Mouse (Mus musculus) intestine, embryonic 16.5 days (tissue): ENCODE results near the gene Ubap2l. TPM values are rescaled to one million over a fixed set of nuclear protein-coding genes. Genes with fewer than 3 reads are reported as not detected.

Source experiments
- ATAC-seq: fragments of 200-750 bp; cut with Nextera tagmentation; 2 replicates; pipeline ENCODE4 v1.8.0; 2017; ENCODE audit warnings: moderate TSS enrichment, moderate library complexity
- H3K27ac ChIP-seq: fragments of 300-500 bp; sonication (generic); 2 replicates; pipeline ENCODE4 v1.5.1; 2014; ENCODE audit warnings: mild to moderate bottlenecking, low read length
- H3K27me3 ChIP-seq: fragments of 300-500 bp; sonication (generic); replicated peaks from 2 replicates; pipeline ENCODE4 v1.6.1; 2014; ENCODE audit warnings: low read length, control low read depth, mixed read lengths; ENCODE audit not compliant: control insufficient read depth, insufficient read depth
- H3K36me3 ChIP-seq: fragments of 300-500 bp; sonication (generic); 2 replicates; pipeline ENCODE4 v1.6.1; 2014; ENCODE audit warnings: low read length, control low read depth; ENCODE audit not compliant: control insufficient read depth, insufficient read depth
- H3K4me1 ChIP-seq: fragments of 300-500 bp; sonication (generic); 2 replicates; pipeline ENCODE4 v1.6.1; 2014; ENCODE audit warnings: low read length, control low read depth, mixed read lengths; ENCODE audit not compliant: control insufficient read depth, insufficient read depth
- H3K4me2 ChIP-seq: fragments of 300-500 bp; sonication (generic); 2 replicates; pipeline ENCODE4 v1.6.1; 2014; ENCODE audit warnings: low read depth, low read length, control low read depth
- H3K4me3 ChIP-seq: fragments of 300-500 bp; sonication (generic); 2 replicates; pipeline ENCODE4 v1.5.1; 2014; ENCODE audit warnings: mild to moderate bottlenecking, low read length
- H3K9ac ChIP-seq: fragments of 300-500 bp; sonication (generic); 2 replicates; pipeline ENCODE4 v1.6.1; 2014; ENCODE audit warnings: low read depth, low read length
- H3K9me3 ChIP-seq: fragments of 300-500 bp; sonication (generic); 2 replicates; pipeline ENCODE4 v1.6.1; 2016; ENCODE audit warnings: low read length, control low read depth; ENCODE audit not compliant: control insufficient read depth
- WGBS: fragments of 180-500 bp; shearing (Covaris S2); extraction: QIAGEN DNeasy Blood & Tissue Kit; methylation state at CpG from one replicate; pipeline ENCODE4 v1.1.7; 2014; 5-methylcytosine and 5-hydroxymethylcytosine counted together
- polyA plus RNA-seq: library from polyadenylated mRNA; unstranded; fragments of >200 nt; fragmentation: Nextera tagmentation; extraction: Ambion mirVana; gene quantifications from 2 replicates; pipeline ENCODE4 v1.2.1, GENCODE M21; 2015

Gene Ubap2l
- 122 and 146 TPM in 2 replicates for polyA plus RNA-seq

GRCm38 (mm10) chr3:90052351-90053241 is at the start of gene Ubap2l:
Ubap2l (minus strand) TSS chr3:90052628.
- H3K27ac ChIP-seq = peak within 1 kb of the TSS; percentile 96
- under 1% methylated on average over 69 of the region's 81 CpGs for WGBS
- peaks cover 7% of the 10 kb centered on the region; the same call in 1 of the 2 replicates for H3K36me3 ChIP-seq
- H3K4me1 ChIP-seq = peaks cover 10% of the 10 kb centered on the region
- no peaks in the 10 kb centered on the region for H3K27me3 ChIP-seq
- peak within 1 kb of the TSS; percentile 98 for H3K9ac ChIP-seq
- H3K4me3 ChIP-seq = peak within 1 kb of the TSS; percentile 87
- peak within 1 kb of the TSS; percentile 78 for H3K4me2 ChIP-seq
- peak; percentile 92 for ATAC-seq
- no peaks in the 10 kb centered on the region for H3K9me3 ChIP-seq

GRCm38 (mm10) chr3:90101673-90102072 is 49.2 kb upstream of the Ubap2l start:
- H3K4me2 ChIP-seq = no peak overlapping the region

GRCm38 (mm10) chr3:90101010-90101409 is 48.6 kb upstream of the Ubap2l start:
- WGBS = 89% methylated on average over 3 of the region's 3 CpGs

More at GRCm38 (mm10) chr3:90101673-90102072, 49.2 kb upstream of the Ubap2l start:
- Histone ChIP-seq H3K27me3 (no peaks in the 10 kb centered on the region), H3K27ac (no peak overlapping the region), H3K9me3 (no peaks in the 10 kb centered on the region), H3K36me3 (peaks cover 10% of the 10 kb centered on the region; the same call in 1 of the 2 replicates), H3K9ac (no peak overlapping the region), H3K4me1 (no peaks in the 10 kb centered on the region), H3K4me3 (no peak overlapping the region)
- no peak for ATAC-seq
- 91% methylated on average over 2 of the region's 2 CpGs for WGBS

GRCm38 (mm10) chr3:90097928-90098327 is 45.5 kb upstream of the Ubap2l start:
- Histone ChIP-seq H3K27ac (no peak overlapping the region), H3K9ac (no peak overlapping the region), H3K4me2 (no peak overlapping the region), H3K27me3 (no peaks in the 10 kb centered on the region), H3K36me3 (peaks cover 12% of the 10 kb centered on the region; the same call in 1 of the 2 replicates), H3K4me3 (no peak overlapping the region), H3K4me1 (no peaks in the 10 kb centered on the region), H3K9me3 (no peaks in the 10 kb centered on the region)
- WGBS = 91% methylated on average over 5 of the region's 5 CpGs
- no peak for ATAC-seq

More at GRCm38 (mm10) chr3:90101010-90101409, 48.6 kb upstream of the Ubap2l start:
- ATAC-seq = no peak
- no peaks in the 10 kb centered on the region for H3K9me3 ChIP-seq
- no peak overlapping the region for H3K4me3 ChIP-seq
- H3K9ac ChIP-seq = no peak overlapping the region
- no peaks in the 10 kb centered on the region for H3K4me1 ChIP-seq
- no peak overlapping the region for H3K27ac ChIP-seq
- no peaks in the 10 kb centered on the region for H3K27me3 ChIP-seq
- H3K4me2 ChIP-seq = no peak overlapping the region
- peaks cover 10% of the 10 kb centered on the region; the same call in 1 of the 2 replicates for H3K36me3 ChIP-seq

GRCm38 (mm10) chr3:90094453-90094852 is 42.0 kb upstream of the Ubap2l start:
- Histone ChIP-seq H3K27ac (no peak overlapping the region), H3K4me2 (no peak overlapping the region), H3K9ac (no peak overlapping the region), H3K4me1 (no peaks in the 10 kb centered on the region), H3K36me3 (peaks cover 28% of the 10 kb centered on the region), H3K9me3 (no peaks in the 10 kb centered on the region), H3K27me3 (no peaks in the 10 kb centered on the region), H3K4me3 (no peak overlapping the region)
- WGBS = 92% methylated on average over 3 of the region's 3 CpGs
- ATAC-seq = no peak

- Histone ChIP-seq H3K4me1 (no peaks in the 10 kb centered on the region), H3K9ac (no peak overlapping the region), H3K9me3 (no peaks in the 10 kb centered on the region), H3K27me3 (no peaks in the 10 kb centered on the region), H3K27ac (no peak overlapping the region), H3K36me3 (peaks cover 32% of the 10 kb centered on the region), H3K4me2 (no peak overlapping the region), H3K4me3 (no peak overlapping the region)
- no peak for ATAC-seq
- WGBS = 60% methylated on average over 6 of the region's 6 CpGs
Measured at GRCm38 (mm10) chr3:90090892-90091291, 38.5 kb upstream of the Ubap2l start.

DNA sequence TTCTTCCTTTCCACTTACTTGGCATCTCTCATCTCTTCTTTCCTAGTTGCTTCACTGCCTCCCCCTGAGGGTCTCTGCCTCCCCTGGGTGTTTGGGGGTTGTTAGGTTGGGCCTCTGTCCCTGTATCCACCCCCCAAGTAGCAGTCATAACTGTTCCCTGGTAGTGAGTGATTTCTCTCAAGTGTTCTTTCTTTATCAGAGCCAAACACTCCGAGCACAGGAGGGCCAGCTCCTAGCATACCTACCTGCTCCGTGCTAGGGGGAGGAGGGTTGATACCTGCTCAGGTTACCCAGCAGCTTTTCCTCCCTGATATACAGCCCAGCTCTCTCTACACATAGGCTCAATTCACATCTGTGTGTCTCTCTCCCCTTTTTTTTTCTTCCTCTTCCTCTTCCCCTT is 36.2 kb upstream of the Ubap2l start:
- no peak for ATAC-seq
- WGBS = 87% methylated on average over 2 of the region's 2 CpGs
- H3K4me1 ChIP-seq = peaks cover 17% of the 10 kb centered on the region
- no peaks in the 10 kb centered on the region for H3K27me3 ChIP-seq
- H3K4me3 ChIP-seq = no peak overlapping the region
- H3K4me2 ChIP-seq = no peak overlapping the region
- H3K9ac ChIP-seq = no peak overlapping the region
- peaks cover 29% of the 10 kb centered on the region for H3K36me3 ChIP-seq
- H3K27ac ChIP-seq = no peak overlapping the region
- H3K9me3 ChIP-seq = no peaks in the 10 kb centered on the region

GRCm38 (mm10) chr3:90086068-90086467 is 33.6 kb upstream of the Ubap2l start:
- H3K4me3 ChIP-seq = no peak overlapping the region
- H3K9me3 ChIP-seq = no peaks in the 10 kb centered on the region
- peaks cover 28% of the 10 kb centered on the region for H3K4me1 ChIP-seq
- ATAC-seq = no peak
- peaks cover 14% of the 10 kb centered on the region for H3K36me3 ChIP-seq
- no peak overlapping the region for H3K4me2 ChIP-seq
- no peak overlapping the region for H3K27ac ChIP-seq
- 87% methylated on average over 5 of the region's 5 CpGs for WGBS
- no peaks in the 10 kb centered on the region for H3K27me3 ChIP-seq
- H3K9ac ChIP-seq = no peak overlapping the region

DNA sequence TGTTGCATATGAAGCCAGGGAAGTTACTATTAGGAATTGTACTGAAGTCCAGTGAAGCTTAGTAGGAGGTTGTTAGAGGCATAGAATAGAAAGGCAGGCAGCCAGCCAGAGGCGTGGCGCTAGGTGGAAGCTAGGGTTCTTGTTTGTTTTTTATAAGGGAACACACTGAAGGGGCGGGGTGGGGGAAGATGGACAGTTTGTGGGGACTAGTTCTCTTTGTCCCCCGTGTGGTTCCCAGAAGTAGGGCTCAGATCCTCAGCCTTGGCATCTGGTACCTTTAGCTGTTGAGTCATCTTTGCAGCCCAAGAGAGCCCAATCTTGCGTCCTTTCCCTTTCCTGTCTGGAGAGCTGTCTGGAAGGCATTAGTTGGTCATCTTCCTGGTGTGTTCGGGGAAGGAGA is 32.9 kb upstream of the Ubap2l start:
- Histone ChIP-seq H3K27me3 (no peaks in the 10 kb centered on the region), H3K4me1 (peaks cover 28% of the 10 kb centered on the region), H3K27ac (no peak overlapping the region), H3K9ac (no peak overlapping the region), H3K4me3 (no peak overlapping the region), H3K4me2 (no peak overlapping the region), H3K9me3 (no peaks in the 10 kb centered on the region), H3K36me3 (peaks cover 11% of the 10 kb centered on the region)
- ATAC-seq = no peak
- 70% methylated on average over 6 of the region's 6 CpGs for WGBS
